Mouse (Mus musculus) hindbrain, embryonic 11.5 days (tissue): ENCODE data around the gene Als2cl. TPM values are rescaled to one million over a fixed set of nuclear protein-coding genes. Genes with fewer than 3 reads are reported as not detected.

ENCODE experiments used
- ATAC-seq: fragments of 200-750 bp; cut with Nextera tagmentation; 2 replicates; pipeline ENCODE4 v1.8.0; 2017; ENCODE audit warnings: mild to moderate bottlenecking, moderate TSS enrichment, moderate library complexity; ENCODE audit not compliant: low FRiP score
- DNase-seq: peaks from one replicate; pipeline ENCODE4 v3.0.0-alpha.2; 2015; ENCODE audit warnings: low spot score
- H3K27ac ChIP-seq: fragments of 300-500 bp; sonication (generic); 2 replicates; pipeline ENCODE4 v1.5.1; 2014; ENCODE audit warnings: mild to moderate bottlenecking, low read depth, low read length
- H3K27me3 ChIP-seq: fragments of 300-500 bp; sonication (generic); 2 replicates; pipeline ENCODE4 v1.6.1; 2014; ENCODE audit warnings: mild to moderate bottlenecking, low read length, moderate library complexity, mixed read lengths; ENCODE audit not compliant: control insufficient read depth, insufficient read depth
- H3K36me3 ChIP-seq: fragments of 300-500 bp; sonication (generic); 2 replicates; pipeline ENCODE4 v1.6.1; 2014; ENCODE audit warnings: mild to moderate bottlenecking, low read length, moderate library complexity, mixed read lengths; ENCODE audit not compliant: control insufficient read depth, insufficient read depth
- H3K4me1 ChIP-seq: fragments of 300-500 bp; sonication (generic); replicated peaks from 2 replicates; pipeline ENCODE4 v1.6.1; 2014; ENCODE audit warnings: low read length, mixed read lengths; ENCODE audit not compliant: control insufficient read depth, insufficient read depth
- H3K4me2 ChIP-seq: fragments of 300-500 bp; sonication (generic); replicated peaks from 2 replicates; pipeline ENCODE4 v1.6.1; 2014; ENCODE audit warnings: mild to moderate bottlenecking, low read depth, low read length
- H3K4me3 ChIP-seq: fragments of 300-500 bp; sonication (generic); 2 replicates; pipeline ENCODE4 v1.5.1; 2014; ENCODE audit warnings: low read depth, low read length
- H3K9ac ChIP-seq: fragments of 300-500 bp; sonication (generic); 2 replicates; pipeline ENCODE4 v1.6.1; 2014; ENCODE audit warnings: low read depth, low read length
- H3K9me3 ChIP-seq: fragments of 300-500 bp; sonication (generic); 2 replicates; pipeline ENCODE4 v1.6.1; 2016; ENCODE audit warnings: low read length; ENCODE audit not compliant: control insufficient read depth
- WGBS: fragments of 180-500 bp; shearing (Covaris S2); extraction: QIAGEN DNeasy Blood & Tissue Kit; methylation state at CpG from one replicate; pipeline ENCODE4 v1.1.7; 2014; 5-methylcytosine and 5-hydroxymethylcytosine counted together
- polyA plus RNA-seq: library from polyadenylated mRNA; unstranded; fragments of >200 nt; fragmentation: Nextera tagmentation; extraction: Ambion mirVana; gene quantifications from 2 replicates; pipeline ENCODE4 v1.2.1, GENCODE M21; 2014

Gene Als2cl
- polyA plus RNA-seq, 1 experiment from 2014 or later = 1.1 TPM

DNA sequence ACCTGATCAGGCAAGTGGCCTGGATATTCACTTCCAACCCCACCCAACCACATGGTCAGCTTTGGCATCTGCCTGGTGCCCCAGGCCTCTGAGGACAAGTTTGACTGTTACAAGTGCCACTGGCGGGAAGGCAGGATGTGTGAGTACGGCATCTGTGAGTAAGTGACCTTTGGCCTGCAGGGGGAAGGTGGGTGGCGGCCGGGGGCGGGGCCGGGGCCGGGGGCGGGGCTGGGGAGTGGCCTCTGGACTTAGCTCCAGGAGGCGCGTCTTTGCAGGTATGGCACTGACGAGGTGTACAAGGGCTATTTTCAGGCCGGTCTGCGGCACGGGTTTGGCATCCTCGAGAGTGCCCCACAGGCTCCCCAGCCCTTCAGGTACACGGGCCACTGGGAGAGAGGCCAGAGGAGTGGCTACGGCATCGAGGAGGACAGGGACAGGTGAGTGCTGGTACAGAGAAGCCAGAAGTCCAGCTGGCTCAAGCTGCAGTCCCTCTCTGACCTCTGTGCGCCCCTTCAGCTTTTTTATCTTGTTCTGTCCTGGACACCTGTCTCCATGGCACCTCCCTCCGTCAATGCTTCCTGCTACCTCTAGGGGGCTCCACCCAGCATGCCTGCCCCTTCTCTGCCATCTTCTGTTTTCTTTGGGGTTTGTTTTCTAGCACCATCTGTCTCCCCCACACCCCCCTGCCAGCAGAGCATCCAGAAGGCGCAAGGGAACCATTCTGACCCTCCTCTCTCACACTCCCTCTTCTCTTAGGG is 10.5 kb downstream of the Als2cl start:
- Histone ChIP-seq H3K9me3 (no peaks in the 10 kb centered on the region), H3K9ac (no peak overlapping the region), H3K4me1 (no peaks in the 10 kb centered on the region), H3K4me2 (no peak overlapping the region), H3K27ac (no peak overlapping the region), H3K27me3 (no peaks in the 10 kb centered on the region), H3K4me3 (no peak overlapping the region), H3K36me3 (no peaks in the 10 kb centered on the region)
- WGBS = 17% methylated on average over 21 of the region's 21 CpGs
- DNase-seq (no peak), ATAC-seq (no peak)

- no peak for ATAC-seq
- Histone ChIP-seq H3K4me3 (no peak overlapping the region), H3K36me3 (no peaks in the 10 kb centered on the region), H3K4me1 (peaks cover 4% of the 10 kb centered on the region; the same call in 1 of the 2 replicates), H3K9me3 (no peaks in the 10 kb centered on the region), H3K9ac (no peak overlapping the region), H3K27ac (no peak overlapping the region), H3K4me2 (no peak overlapping the region), H3K27me3 (no peaks in the 10 kb centered on the region)
- no peak for DNase-seq
- WGBS = 78% methylated on average over 12 of the region's 12 CpGs
Measured at GRCm38 (mm10) chr9:110891077-110891828, 11.6 kb downstream of the Als2cl start.

DNA sequence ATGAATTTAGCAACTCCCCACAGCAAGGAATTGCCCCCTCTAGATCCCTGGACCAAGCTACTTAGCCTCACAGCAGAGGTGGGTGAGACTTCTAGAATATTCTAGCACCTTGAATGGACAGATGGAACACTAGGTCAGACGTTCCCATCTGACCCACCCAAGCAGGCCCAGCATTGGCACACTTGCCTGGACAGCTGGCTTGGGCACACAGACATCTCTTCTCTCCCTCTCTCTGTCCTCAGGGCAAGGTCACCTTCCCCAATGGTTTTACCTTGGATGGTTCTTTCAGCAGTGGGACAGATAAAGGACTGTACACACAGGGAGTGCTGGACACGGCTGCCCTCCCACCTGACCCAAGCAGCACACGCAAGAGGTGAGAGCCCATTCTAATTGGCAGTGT is 12.9 kb downstream of the Als2cl start:
- Histone ChIP-seq H3K27ac (no peak overlapping the region), H3K36me3 (no peaks in the 10 kb centered on the region), H3K4me1 (peaks cover 6% of the 10 kb centered on the region; the same call in 1 of the 2 replicates), H3K9me3 (no peaks in the 10 kb centered on the region), H3K9ac (no peak overlapping the region), H3K4me2 (no peak overlapping the region), H3K27me3 (no peaks in the 10 kb centered on the region), H3K4me3 (no peak overlapping the region)
- ATAC-seq (no peak), DNase-seq (no peak)
- 91% methylated on average over 3 of the region's 3 CpGs for WGBS

- no peak for ATAC-seq
- H3K36me3 ChIP-seq = no peaks in the 10 kb centered on the region
- WGBS = 60% methylated on average over 10 of the region's 10 CpGs
- H3K27me3 ChIP-seq = no peaks in the 10 kb centered on the region
- DNase-seq = no peak
- peaks cover 6% of the 10 kb centered on the region; the same call in 1 of the 2 replicates for H3K4me1 ChIP-seq
- no peak overlapping the region for H3K4me2 ChIP-seq
- H3K27ac ChIP-seq = no peak overlapping the region
- H3K4me3 ChIP-seq = no peak overlapping the region
- no peaks in the 10 kb centered on the region for H3K9me3 ChIP-seq
- H3K9ac ChIP-seq = no peak overlapping the region
Measured at GRCm38 (mm10) chr9:110893429-110893828, 13.8 kb downstream of the Als2cl start.

DNA sequence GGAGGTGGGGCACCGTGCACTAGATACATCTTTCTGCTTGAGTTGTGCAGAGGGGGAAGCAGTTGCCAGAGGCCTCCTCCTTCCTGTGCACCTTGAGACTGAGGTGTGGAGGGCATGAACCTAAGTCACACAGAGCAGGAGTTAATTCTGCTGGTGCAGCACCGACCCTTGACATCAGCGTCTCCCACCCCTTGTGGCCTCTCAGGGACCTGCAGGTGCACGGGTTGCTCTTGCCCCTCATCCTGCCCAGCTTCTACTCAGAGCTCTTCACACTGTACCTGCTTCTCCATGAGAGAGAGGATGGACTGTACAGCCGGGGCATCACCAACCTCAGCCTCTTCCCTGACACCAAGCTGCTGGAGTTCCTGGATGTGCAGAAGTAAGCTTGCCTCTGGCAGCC is 15.8 kb downstream of the Als2cl start:
- no peak for ATAC-seq
- 57% methylated on average over 5 of the region's 5 CpGs for WGBS
- no peak overlapping the region for H3K4me2 ChIP-seq
- no peak for DNase-seq
- H3K36me3 ChIP-seq = no peaks in the 10 kb centered on the region
- H3K27ac ChIP-seq = no peak overlapping the region
- H3K4me3 ChIP-seq = no peak overlapping the region
- no peaks in the 10 kb centered on the region for H3K27me3 ChIP-seq
- H3K9ac ChIP-seq = no peak overlapping the region
- H3K9me3 ChIP-seq = no peaks in the 10 kb centered on the region
- H3K4me1 ChIP-seq = peaks cover 6% of the 10 kb centered on the region; the same call in 1 of the 2 replicates

- no peaks in the 10 kb centered on the region for H3K27me3 ChIP-seq
- 27% methylated on average over 7 of the region's 7 CpGs for WGBS
- H3K4me3 ChIP-seq = no peak overlapping the region
- H3K9ac ChIP-seq = no peak overlapping the region
- ATAC-seq = 0 out of 2 replicates have a peak, but pooled peaks have one; percentile 36
- no peak for DNase-seq
- no peaks in the 10 kb centered on the region for H3K36me3 ChIP-seq
- H3K9me3 ChIP-seq = no peaks in the 10 kb centered on the region
- peak overlapping the region; percentile 11 for H3K4me2 ChIP-seq
- no peak overlapping the region for H3K27ac ChIP-seq
- peaks cover 6% of the 10 kb centered on the region; the same call in 1 of the 2 replicates for H3K4me1 ChIP-seq
Measured at GRCm38 (mm10) chr9:110895994-110896393, 16.3 kb downstream of the Als2cl start.

- H3K27me3 ChIP-seq = no peaks in the 10 kb centered on the region
- no peak overlapping the region for H3K27ac ChIP-seq
- ATAC-seq (peak; percentile 62), DNase-seq (peak; percentile 35)
- peaks cover 6% of the 10 kb centered on the region; the same call in 1 of the 2 replicates for H3K4me1 ChIP-seq
- H3K9me3 ChIP-seq = no peaks in the 10 kb centered on the region
- H3K4me2 ChIP-seq = peak overlapping the region; percentile 11
- H3K9ac ChIP-seq = no peak overlapping the region
- no peak overlapping the region for H3K4me3 ChIP-seq
- WGBS = 5% methylated on average over 6 of the region's 6 CpGs
- no peaks in the 10 kb centered on the region for H3K36me3 ChIP-seq
Measured at GRCm38 (mm10) chr9:110896595-110896994, 16.9 kb downstream of the Als2cl start.

DNA sequence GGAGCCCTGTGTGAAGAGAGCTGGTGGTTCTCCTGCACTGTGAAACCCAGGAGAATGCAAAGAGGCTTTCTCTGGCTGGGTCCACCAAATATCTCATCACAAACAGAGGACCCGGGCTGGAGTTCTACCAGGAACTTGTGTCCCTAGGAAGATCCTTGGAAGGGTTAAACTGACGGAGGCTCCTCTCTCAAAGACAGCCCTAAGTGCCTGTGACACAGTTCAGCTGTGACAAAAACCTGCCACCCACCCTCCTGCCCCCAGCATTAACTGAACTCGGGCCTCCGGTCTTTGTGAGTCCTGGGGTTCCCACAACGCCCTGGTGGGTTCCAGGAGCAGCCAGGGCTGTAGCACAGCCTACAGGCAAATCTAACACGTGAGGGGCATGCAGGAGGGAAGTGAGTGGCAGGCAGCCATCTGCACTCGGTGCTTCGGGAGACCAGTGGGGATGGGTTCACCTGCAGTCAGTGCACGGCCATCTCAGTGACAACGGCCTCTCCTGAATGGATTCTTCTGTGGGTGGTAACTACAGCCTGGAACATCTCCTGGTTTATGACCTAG is 19.9 kb downstream of the Als2cl start:
- 76% methylated on average over 10 of the region's 10 CpGs for WGBS
- ATAC-seq (no peak), DNase-seq (no peak)
- Histone ChIP-seq H3K27me3 (no peaks in the 10 kb centered on the region), H3K27ac (no peak overlapping the region), H3K4me2 (no peak overlapping the region), H3K36me3 (no peaks in the 10 kb centered on the region), H3K9me3 (no peaks in the 10 kb centered on the region), H3K9ac (no peak overlapping the region), H3K4me1 (peaks cover 6% of the 10 kb centered on the region; the same call in 1 of the 2 replicates), H3K4me3 (no peak overlapping the region)
